Comparison of ENCODE assay signal across 7 mouse cellular contexts in genomic region chr11:63412364-63412991, GRCm38 (mm10).
DNase-seq lines count a peak whose midpoint lies in the region; ATAC-seq and TF ChIP-seq lines count a peak whose summit lies in the region.

No protein-coding gene starts in this region.

- ATAC-seq in liver, postnatal 0 days, result no peak

- no peak for TF ChIP-seq EP300 in ES-Bruce4 (IDR thresholded peaks at IDR 0.05; ENCODE audit: insufficient read depth, low read depth, low read length)
- no peak for TF ChIP-seq EP300 in liver, postnatal 0 days (IDR thresholded peaks at IDR 0.05; ENCODE audit: low read depth)

- H3K4me3 ChIP-seq in E14TG2a.4 (replicated peaks; ENCODE audit: low read length) (peak overlapping the region; percentile 37; the same call in 1 of the 2 replicates), ES-Bruce4 (ENCODE audit: low read depth, low read length) (no peak overlapping the region)
- peak overlapping the region; percentile 19; the same call in 1 of the 2 replicates for H3K4me3 ChIP-seq in liver, postnatal 0 days (ENCODE audit: low read depth, low read length)
- H3K4me3 ChIP-seq in cerebellum, adult 2 months (replicated peaks; ENCODE audit: insufficient read depth, low read depth, low read length), result no peak overlapping the region

- H3K36me3 ChIP-seq in E14TG2a.4 (ENCODE audit: insufficient read depth, low read length), result no peaks in the 10 kb centered on the region
- no peaks in the 10 kb centered on the region for H3K36me3 ChIP-seq in ES-Bruce4 (ENCODE audit: control insufficient read depth, insufficient read depth, low read length, poor library complexity, severe bottlenecking)
- H3K36me3 ChIP-seq in liver, postnatal 0 days (replicated peaks; ENCODE audit: insufficient read depth, low read length), result no peaks in the 10 kb centered on the region

- H3K4me1 ChIP-seq in E14TG2a.4 (replicated peaks; ENCODE audit: low read depth, low read length) (peaks cover 47% of the 10 kb centered on the region), ES-Bruce4 (ENCODE audit: control insufficient read depth, insufficient read depth, low read length) (peaks cover 1% of the 10 kb centered on the region)
- H3K4me1 ChIP-seq in liver, postnatal 0 days (ENCODE audit: insufficient read depth), result no peaks in the 10 kb centered on the region
- no peaks in the 10 kb centered on the region for H3K4me1 ChIP-seq in cerebellum, adult 2 months (ENCODE audit: control insufficient read depth, insufficient read depth, low read length)

- H3K27ac ChIP-seq in ES-Bruce4 (ENCODE audit: insufficient read depth, low read length), result peak overlapping the region; percentile 24; the same call in 1 of the 2 replicates
- H3K27ac ChIP-seq in liver, postnatal 0 days (ENCODE audit: low read depth), result no peak overlapping the region
- no peak overlapping the region for H3K27ac ChIP-seq in cerebellum, adult 2 months (ENCODE audit: insufficient read depth, low read length)

- no peak for TF ChIP-seq CTCF in E14TG2a.4 (conservative IDR thresholded peaks at IDR 0.05; ENCODE audit: low read length)
- no peak for TF ChIP-seq CTCF in ES-Bruce4 (IDR thresholded peaks at IDR 0.05; ENCODE audit: low read depth, low read length)
- no peak for TF ChIP-seq CTCF in liver, postnatal 0 days (IDR thresholded peaks at IDR 0.05; ENCODE audit: low read depth)
- TF ChIP-seq CTCF in cerebellum, adult 2 months (IDR thresholded peaks at IDR 0.05; ENCODE audit: borderline replicate concordance, insufficient read depth, low read depth, low read length), result no peak

- H3K27me3 ChIP-seq in E14TG2a.4 (ENCODE audit: insufficient read depth, low read length) (no peaks in the 10 kb centered on the region), ES-Bruce4 (ENCODE audit: control insufficient read depth, insufficient read depth, low read length, poor library complexity, severe bottlenecking) (no peaks in the 10 kb centered on the region)
- no peaks in the 10 kb centered on the region for H3K27me3 ChIP-seq in liver, postnatal 0 days (ENCODE audit: insufficient read depth, low read length)
- H3K27me3 ChIP-seq in cerebellum, adult 2 months (ENCODE audit: control insufficient read depth, insufficient read depth, low read length), result no peaks in the 10 kb centered on the region; the same call in 1 of the 2 replicates

- peak; percentile 11 for DNase-seq in forelimb bud, embryonic 11.5 days (ENCODE audit: low read depth, low spot score)
- DNase-seq in liver, postnatal 0 days, result no peak
- no peak for DNase-seq in thymus, postnatal 0 days (ENCODE audit: low spot score)
- no peak for DNase-seq in cerebellum, adult 2 months
- no peak for DNase-seq in thymus, postnatal 36 days

- H3K4me2 ChIP-seq in liver, postnatal 0 days (ENCODE audit: low read depth, low read length), result peak overlapping the region; percentile 58

- H3K9ac ChIP-seq in ES-Bruce4 (ENCODE audit: low read depth, poor library complexity, severe bottlenecking), result 0 out of 2 replicates have a peak overlapping the region, but pooled peaks have one; percentile 16
- no peak overlapping the region for H3K9ac ChIP-seq in liver, postnatal 0 days (replicated peaks)

- H3K9me3 ChIP-seq in E14TG2a.4 (ENCODE audit: low read length) (0 out of 2 replicates have a peak, but pooled peaks cover 6% of the 10 kb centered on the region), ES-Bruce4 (replicated peaks; ENCODE audit: control insufficient read depth, insufficient read depth, low read length, poor library complexity, severe bottlenecking) (peaks cover 4% of the 10 kb centered on the region; the same call in 1 of the 2 replicates)
- no peaks in the 10 kb centered on the region for H3K9me3 ChIP-seq in liver, postnatal 0 days (ENCODE audit: low read length)

- TF ChIP-seq POLR2A in ES-Bruce4 (IDR thresholded peaks at IDR 0.05; ENCODE audit: insufficient read depth, low read length), result no peak
- no peak for TF ChIP-seq POLR2A in cerebellum, adult 2 months (IDR thresholded peaks at IDR 0.05; ENCODE audit: borderline replicate concordance, insufficient read depth, low read length)

- 11% methylated on average over 18 of the region's 18 CpGs for WGBS in liver, postnatal 0 days (ENCODE audit: insufficient replicate concordance)
- 18% methylated on average over 18 of the region's 18 CpGs for WGBS in cerebellum, adult 2 months

Comparison
In these comparisons a context has a peak if more than half of its experiments do, and no peak if none do; other contexts are left out.
1. H3K4me3 ChIP-seq: peak in E14TG2a.4 (single experiment) and liver, postnatal 0 days (single experiment); none in ES-Bruce4 (single experiment) and cerebellum, adult 2 months (single experiment).